In genomic region chr7:110237451-110237836, GRCm38 (mm10) we compare ENCODE assay signal across 9 mouse cellular contexts. TPM values are rescaled to one million over a fixed set of nuclear protein-coding genes. Genes with fewer than 3 reads are reported as not detected.
DNase-seq lines count a peak whose midpoint lies in the region; ATAC-seq lines count a peak whose summit lies in the region.
"Had no signal": no experiment of that assay in that cellular context is flagged by ENCODE, and none has a peak within 500 bp of the region (broad histone marks: within the 10 kb centered on the region; RNA-seq: fewer than 3 reads in every experiment).

No protein-coding gene starts in this region.

- H3K4me1 ChIP-seq in forebrain, embryonic 16.5 days (replicated peaks; ENCODE audit: control insufficient read depth, insufficient read depth, low read length): no peaks in the 10 kb centered on the region; the same call in 1 of the 2 replicates

- no peak for ATAC-seq in forebrain, embryonic 16.5 days

- no peak overlapping the region for H3K4me2 ChIP-seq in forebrain, embryonic 16.5 days (ENCODE audit: low read length)
- H3K4me2 ChIP-seq: liver, embryonic 15.5 days had no signal

- no peaks in the 10 kb centered on the region for H3K9me3 ChIP-seq in forebrain, embryonic 16.5 days (ENCODE audit: control insufficient read depth, low read length)
- H3K9me3 ChIP-seq: liver, embryonic 15.5 days had no signal

- H3K4me3 ChIP-seq in forebrain, embryonic 16.5 days (replicated peaks; ENCODE audit: low read length): no peak overlapping the region
- H3K4me3 ChIP-seq: liver, embryonic 15.5 days had no signal

- H3K27ac ChIP-seq in forebrain, embryonic 16.5 days (ENCODE audit: low read length): 0 out of 2 replicates have a peak overlapping the region, but pooled peaks have one; percentile 6
- H3K27ac ChIP-seq: liver, embryonic 15.5 days had no signal

- no peak overlapping the region for H3K9ac ChIP-seq in forebrain, embryonic 16.5 days (replicated peaks; ENCODE audit: low read depth, low read length)
- H3K9ac ChIP-seq: liver, embryonic 15.5 days had no signal

- peak; percentile 49 for DNase-seq in heart, adult 8-10 months (ENCODE audit: low spot score)
- no peak for DNase-seq in heart, postnatal 14 days
- DNase-seq in CD4-positive, CD25-positive, alpha-beta regulatory T cell, adult 2 months (ENCODE audit: low read depth, low spot score): peak; percentile 81
- DNase-seq in lung, postnatal 10 days: peak; percentile 36
- no peak for DNase-seq in left cerebral cortex, postnatal 14 days (ENCODE audit: low spot score in 2 of 2)
- no peak for DNase-seq in left cerebral cortex, adult 8-10 months (ENCODE audit: low spot score in 2 of 2)
- no peak for DNase-seq in cerebellum, postnatal 10 days

- 10% methylated on average over 3 of the region's 3 CpGs for WGBS in forebrain, embryonic 16.5 days

- no peaks in the 10 kb centered on the region for H3K27me3 ChIP-seq in forebrain, embryonic 16.5 days (replicated peaks; ENCODE audit: control insufficient read depth, insufficient read depth, low read length)
- H3K27me3 ChIP-seq: liver, embryonic 15.5 days had no signal

- no peaks in the 10 kb centered on the region for H3K36me3 ChIP-seq in forebrain, embryonic 16.5 days (ENCODE audit: control insufficient read depth, insufficient read depth)
- H3K36me3 ChIP-seq: liver, embryonic 15.5 days had no signal

- intact Hi-C loops in heart, postnatal 14 days (cut with DNase I): no loop called here
- intact Hi-C loops in left cerebral cortex, postnatal 14 days (cut with DNase I): no loop called here

RNA-seq across cellular contexts. Expression of gene Swap70, which starts 15.9 kb away (rescaled TPM):
- total RNA-seq in heart, adult 8-10 months (2022): 10 to 100 TPM; 11.0 to 13.4 (median 12.0) TPM
- total RNA-seq in heart, postnatal 14 days (2021): 10 to 100 TPM; 16.0 to 17.3 TPM
- 11.7 and 13.2 TPM in 2 replicates for polyA plus RNA-seq in forebrain, embryonic 16.5 days (2015; fragmentation: Nextera tagmentation; extraction: Ambion mirVana)
- 10 to 100 TPM; 12.5 to 14.3 TPM for total RNA-seq in left cerebral cortex, postnatal 14 days (2021)
- total RNA-seq in left cerebral cortex, adult 8-10 months (2022): 10 to 100 TPM; 10.5 to 12.7 (median 12.1) TPM

Comparison
In these comparisons a context has a peak if more than half of its experiments do, and no peak if none do; other contexts are left out.
1. DNase-seq: peak in heart, adult 8-10 months (single experiment), CD4-positive, CD25-positive, alpha-beta regulatory T cell, adult 2 months (single experiment) and lung, postnatal 10 days (single experiment); none in heart, postnatal 14 days (0 of 2), left cerebral cortex, postnatal 14 days (0 of 2), left cerebral cortex, adult 8-10 months (0 of 2) and cerebellum, postnatal 10 days (0 of 2).